Mouse (Mus musculus): ENCODE results near the gene Gm49383.

GRCm38 (mm10) chr12:69190074-69190473, 6.8 kb downstream of the Gm49383 start:
- TF ChIP-seq CTCF (conservative IDR thresholded peaks at IDR 0.05; ENCODE audit: insufficient read depth, insufficient read length, low read depth, low read length) (no peak), POLR2A (IDR thresholded peaks at IDR 0.05; ENCODE audit: low read depth, low read length) (no peak)
